Mouse (Mus musculus): ENCODE measurements around the gene Jam2. TPM values are rescaled to one million over a fixed set of nuclear protein-coding genes. Genes with fewer than 3 reads are reported as not detected.

The Jam2 gene
- polyA plus RNA-seq (2012; rRNA removed): 5.0 and 6.1 TPM in 2 replicates

- no peaks in the 10 kb centered on the region for H3K27me3 ChIP-seq (replicated peaks; ENCODE audit: control insufficient read depth, insufficient read depth, low read length)
- H3K36me3 ChIP-seq (ENCODE audit: control insufficient read depth, insufficient read depth, low read length): no peaks in the 10 kb centered on the region
- DNase-seq: peak; percentile 72
- peak within 1 kb of the TSS; percentile 58 for H3K4me3 ChIP-seq (ENCODE audit: insufficient read depth, low read depth, low read length)
- peak within 1 kb of the TSS; percentile 41; the same call in 1 of the 2 replicates for H3K27ac ChIP-seq (ENCODE audit: insufficient read depth, low read depth, low read length)
- H3K4me1 ChIP-seq (ENCODE audit: control insufficient read depth, insufficient read depth, low read length): no peaks in the 10 kb centered on the region
- TF ChIP-seq CTCF (conservative IDR thresholded peaks at IDR 0.05; ENCODE audit: insufficient read depth, insufficient read length, low read depth, low read length) (no peak), POLR2A (IDR thresholded peaks at IDR 0.05; ENCODE audit: low read depth, low read length) (no peak)
- 1% methylated on average over 43 of the region's 43 CpGs for WGBS
Observed at GRCm38 (mm10) chr16:84774003-84774703, at the start of gene Jam2. Gene Jam2 (plus strand): TSS chr16:84774123.

- 2% methylated on average over 15 of the region's 15 CpGs for WGBS
- TF ChIP-seq CTCF (conservative IDR thresholded peaks at IDR 0.05; ENCODE audit: insufficient read depth, insufficient read length, low read depth, low read length) (no peak), POLR2A (IDR thresholded peaks at IDR 0.05; ENCODE audit: low read depth, low read length) (no peak)
- no peaks in the 10 kb centered on the region for H3K36me3 ChIP-seq (ENCODE audit: control insufficient read depth, insufficient read depth, low read length)
- no peaks in the 10 kb centered on the region for H3K27me3 ChIP-seq (replicated peaks; ENCODE audit: control insufficient read depth, insufficient read depth, low read length)
- DNase-seq: no peak
- H3K4me1 ChIP-seq (ENCODE audit: control insufficient read depth, insufficient read depth, low read length): peaks cover 4% of the 10 kb centered on the region; the same call in 1 of the 2 replicates
- H3K4me3 ChIP-seq (ENCODE audit: insufficient read depth, low read depth, low read length): peak overlapping the region; percentile 70
- H3K27ac ChIP-seq (ENCODE audit: insufficient read depth, low read depth, low read length): 0 out of 2 replicates have a peak overlapping the region, but pooled peaks have one; percentile 12
Observed at GRCm38 (mm10) chr16:84734806-84735165, 39.1 kb upstream of the Jam2 start.

GRCm38 (mm10) chr16:84735166-84736105, 38.5 kb upstream of the Jam2 start, which contains the start of gene Mrpl39:
Gene Mrpl39 (minus strand): TSS chr16:84735742.
- peak within 1 kb of the TSS; percentile 83 for H3K27ac ChIP-seq (ENCODE audit: insufficient read depth, low read depth, low read length)
- DNase-seq: peak; percentile 98
- WGBS: under 1% methylated on average over 66 of the region's 66 CpGs
- no peaks in the 10 kb centered on the region for H3K27me3 ChIP-seq (replicated peaks; ENCODE audit: control insufficient read depth, insufficient read depth, low read length)
- TF ChIP-seq POLR2A (IDR thresholded peaks at IDR 0.05; ENCODE audit: low read depth, low read length) (peak; percentile 70), CTCF (conservative IDR thresholded peaks at IDR 0.05; ENCODE audit: insufficient read depth, insufficient read length, low read depth, low read length) (peak; percentile 74)
- H3K4me1 ChIP-seq (ENCODE audit: control insufficient read depth, insufficient read depth, low read length): peaks cover 4% of the 10 kb centered on the region; the same call in 1 of the 2 replicates
- H3K4me3 ChIP-seq (ENCODE audit: insufficient read depth, low read depth, low read length): peak within 1 kb of the TSS; percentile 70
- H3K36me3 ChIP-seq (ENCODE audit: control insufficient read depth, insufficient read depth, low read length): no peaks in the 10 kb centered on the region

GRCm38 (mm10) chr16:84737358-84737757, 36.6 kb upstream of the Jam2 start:
- Histone ChIP-seq H3K4me3 (ENCODE audit: insufficient read depth, low read depth, low read length) (no peak overlapping the region), H3K36me3 (ENCODE audit: control insufficient read depth, insufficient read depth, low read length) (no peaks in the 10 kb centered on the region), H3K4me1 (ENCODE audit: control insufficient read depth, insufficient read depth, low read length) (peaks cover 4% of the 10 kb centered on the region; the same call in 1 of the 2 replicates), H3K27me3 (replicated peaks; ENCODE audit: control insufficient read depth, insufficient read depth, low read length) (no peaks in the 10 kb centered on the region), H3K27ac (ENCODE audit: insufficient read depth, low read depth, low read length) (no peak overlapping the region)
- DNase-seq: no peak
- TF ChIP-seq POLR2A (IDR thresholded peaks at IDR 0.05; ENCODE audit: low read depth, low read length): no peak
- 0 out of 2 replicates have a peak, but pooled peaks have one; percentile 12 for TF ChIP-seq CTCF (conservative IDR thresholded peaks at IDR 0.05; ENCODE audit: insufficient read depth, insufficient read length, low read depth, low read length)
- 78% methylated on average over 3 of the region's 3 CpGs for WGBS

- Histone ChIP-seq H3K4me1 (ENCODE audit: control insufficient read depth, insufficient read depth, low read length) (no peaks in the 10 kb centered on the region), H3K4me3 (ENCODE audit: insufficient read depth, low read depth, low read length) (no peak overlapping the region), H3K27me3 (replicated peaks; ENCODE audit: control insufficient read depth, insufficient read depth, low read length) (no peaks in the 10 kb centered on the region), H3K27ac (ENCODE audit: insufficient read depth, low read depth, low read length) (no peak overlapping the region), H3K36me3 (ENCODE audit: control insufficient read depth, insufficient read depth, low read length) (no peaks in the 10 kb centered on the region)
- DNase-seq: no peak
- TF ChIP-seq POLR2A (IDR thresholded peaks at IDR 0.05; ENCODE audit: low read depth, low read length): no peak
- no peak for TF ChIP-seq CTCF (conservative IDR thresholded peaks at IDR 0.05; ENCODE audit: insufficient read depth, insufficient read length, low read depth, low read length)
- 54% methylated on average over 10 of the region's 10 CpGs for WGBS
Observed at GRCm38 (mm10) chr16:84744703-84745490, 29.0 kb upstream of the Jam2 start.

GRCm38 (mm10) chr16:84745721-84746306, 28.1 kb upstream of the Jam2 start:
- Histone ChIP-seq H3K27ac (ENCODE audit: insufficient read depth, low read depth, low read length) (no peak overlapping the region), H3K27me3 (replicated peaks; ENCODE audit: control insufficient read depth, insufficient read depth, low read length) (no peaks in the 10 kb centered on the region), H3K4me3 (ENCODE audit: insufficient read depth, low read depth, low read length) (no peak overlapping the region), H3K4me1 (ENCODE audit: control insufficient read depth, insufficient read depth, low read length) (no peaks in the 10 kb centered on the region), H3K36me3 (ENCODE audit: control insufficient read depth, insufficient read depth, low read length) (no peaks in the 10 kb centered on the region)
- TF ChIP-seq CTCF (conservative IDR thresholded peaks at IDR 0.05; ENCODE audit: insufficient read depth, insufficient read length, low read depth, low read length) (no peak), POLR2A (IDR thresholded peaks at IDR 0.05; ENCODE audit: low read depth, low read length) (no peak)
- WGBS: 73% methylated on average over 6 of the region's 6 CpGs
- DNase-seq: no peak
